Mouse (Mus musculus) forebrain, embryonic 10.5 days (tissue): ENCODE measurements around the gene Il4. TPM values are rescaled to one million over a fixed set of nuclear protein-coding genes. Genes with fewer than 3 reads are reported as not detected.

ENCODE experiments used
- DNase-seq: peaks from one replicate; pipeline ENCODE4 v3.0.0-alpha.2; 2017; ENCODE audit warnings: low spot score; ENCODE audit errors: extremely low spot score
- H3K27ac ChIP-seq: fragments of 300-500 bp; sonication (generic); 2 replicates; pipeline ENCODE4 v1.5.1; 2016; ENCODE audit warnings: mild to moderate bottlenecking
- H3K27me3 ChIP-seq: fragments of 300-500 bp; sonication (generic); 2 replicates; pipeline ENCODE4 v1.6.1; 2016; ENCODE audit warnings: mild to moderate bottlenecking; ENCODE audit not compliant: poor library complexity, severe bottlenecking
- H3K36me3 ChIP-seq: fragments of 300-500 bp; sonication (generic); replicated peaks from 2 replicates; pipeline ENCODE4 v1.6.1; 2016; ENCODE audit warnings: mild to moderate bottlenecking, moderate library complexity
- H3K4me1 ChIP-seq: fragments of 300-500 bp; sonication (generic); 2 replicates; pipeline ENCODE4 v1.6.1; 2016
- H3K4me3 ChIP-seq: fragments of 300-500 bp; sonication (generic); 2 replicates; pipeline ENCODE4 v1.5.1; 2016; ENCODE audit warnings: mild to moderate bottlenecking, moderate library complexity
- H3K9me3 ChIP-seq: fragments of 300-500 bp; sonication (generic); 2 replicates; pipeline ENCODE4 v1.6.1; 2016; ENCODE audit warnings: mild to moderate bottlenecking, moderate library complexity
- WGBS: fragments of 180-500 bp; shearing (Covaris S2); methylation state at CpG from one replicate; pipeline ENCODE4 v1.1.7; 2016; 5-methylcytosine and 5-hydroxymethylcytosine counted together
- polyA plus RNA-seq: library from polyadenylated mRNA; unstranded; fragments of >200 nt; fragmentation: Nextera tagmentation; extraction: Ambion mirVana; gene quantifications from 2 replicates; pipeline ENCODE4 v1.2.1, GENCODE M21; 2016

Il4 gene
- 0.77 and 0.96 TPM in 2 replicates for polyA plus RNA-seq

DNA sequence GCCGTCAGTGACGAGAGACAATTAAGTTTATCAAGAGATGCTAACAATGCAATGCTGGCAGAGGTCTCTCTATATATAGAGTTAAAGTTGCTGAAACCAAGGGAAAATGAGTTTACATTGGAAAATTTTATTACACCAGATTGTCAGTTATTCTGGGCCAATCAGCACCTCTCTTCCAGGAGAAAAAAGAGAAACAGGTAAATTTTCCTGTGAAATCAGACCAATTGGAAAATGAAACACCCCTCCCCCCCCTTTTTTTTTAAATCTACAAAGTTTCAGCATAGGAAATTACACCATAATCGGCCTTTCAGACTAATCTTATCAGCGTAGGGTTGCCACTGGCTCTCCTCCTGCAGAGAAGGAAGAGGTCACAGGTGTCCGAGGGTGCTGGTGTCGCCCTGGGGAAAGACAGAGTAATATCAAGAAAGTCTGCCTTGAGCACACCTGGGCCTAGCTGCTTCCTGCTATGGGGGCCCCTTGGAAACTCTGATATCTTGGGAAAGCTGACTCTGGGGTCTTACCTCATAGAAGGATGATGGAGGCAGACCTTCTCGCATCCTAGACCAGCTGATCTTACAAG lies at the start of gene Il4:
Gene Il4 (minus strand): TSS at position 51 of the 580 bp plus-strand sequence.
- Histone ChIP-seq H3K4me1 (peaks cover 6% of the 10 kb centered on the region), H3K27ac (no peak within 1 kb of the TSS), H3K4me3 (no peak within 1 kb of the TSS), H3K27me3 (no peaks in the 10 kb centered on the region), H3K36me3 (no peaks in the 10 kb centered on the region), H3K9me3 (no peaks in the 10 kb centered on the region)
- DNase-seq = no peak
- 88% methylated on average over 7 of the region's 7 CpGs for WGBS

DNA sequence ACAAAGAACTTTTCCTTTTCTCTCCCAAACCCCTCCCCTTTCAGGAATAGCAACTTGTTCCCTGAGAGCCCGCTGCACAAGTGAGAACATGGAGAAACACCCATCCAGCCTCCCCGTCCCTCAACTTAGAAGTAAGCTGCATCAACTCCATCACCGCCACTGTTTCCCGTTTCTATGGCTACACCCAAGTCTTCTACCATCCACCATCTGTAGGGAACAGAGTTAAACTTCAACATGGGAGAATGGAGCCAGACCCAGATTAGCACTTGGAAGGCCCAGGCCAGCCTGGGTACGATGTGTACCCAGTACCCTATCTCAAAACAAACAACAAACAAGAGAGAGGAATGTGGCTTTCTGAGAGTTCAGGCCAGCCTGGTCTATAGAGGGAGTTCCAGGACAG lies 45.6 kb upstream of the Il4 start:
- Histone ChIP-seq H3K4me1 (no peaks in the 10 kb centered on the region), H3K27me3 (no peaks in the 10 kb centered on the region), H3K36me3 (peaks cover 53% of the 10 kb centered on the region), H3K4me3 (no peak overlapping the region), H3K9me3 (no peaks in the 10 kb centered on the region), H3K27ac (no peak overlapping the region)
- WGBS = 87% methylated on average over 5 of the region's 5 CpGs
- DNase-seq = no peak

GRCm38 (mm10) chr11:53662794-53663674 lies 44.6 kb upstream of the Il4 start:
- 89% methylated on average over 14 of the region's 14 CpGs for WGBS
- no peaks in the 10 kb centered on the region for H3K9me3 ChIP-seq
- no peaks in the 10 kb centered on the region for H3K27me3 ChIP-seq
- no peak overlapping the region for H3K27ac ChIP-seq
- peaks cover 44% of the 10 kb centered on the region for H3K36me3 ChIP-seq
- H3K4me3 ChIP-seq = no peak overlapping the region
- H3K4me1 ChIP-seq = no peaks in the 10 kb centered on the region
- no peak for DNase-seq

DNA sequence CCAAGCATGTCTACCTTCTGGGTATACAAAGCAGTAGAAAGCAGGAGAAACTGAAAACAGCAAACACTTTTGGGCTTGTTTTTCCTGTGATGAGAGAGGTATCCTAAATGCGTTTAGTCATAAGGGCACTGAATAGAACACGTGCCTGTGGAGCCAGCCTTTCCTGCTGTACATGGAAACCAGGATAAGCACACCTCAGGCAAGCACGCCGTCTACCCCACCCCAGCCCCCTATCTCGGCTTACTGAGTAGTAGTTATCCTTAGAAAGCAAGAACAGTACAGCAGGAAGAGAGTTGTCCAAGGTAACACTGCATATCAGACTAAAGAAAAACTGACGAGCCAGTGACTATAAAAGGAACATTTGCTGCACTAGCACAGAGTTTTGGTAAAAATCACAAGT lies 39.4 kb upstream of the Il4 start:
- no peaks in the 10 kb centered on the region for H3K4me1 ChIP-seq
- no peak overlapping the region for H3K4me3 ChIP-seq
- WGBS = 89% methylated on average over 6 of the region's 6 CpGs
- no peaks in the 10 kb centered on the region for H3K9me3 ChIP-seq
- H3K27ac ChIP-seq = no peak overlapping the region
- no peaks in the 10 kb centered on the region for H3K27me3 ChIP-seq
- H3K36me3 ChIP-seq = peaks cover 35% of the 10 kb centered on the region
- no peak for DNase-seq

DNA sequence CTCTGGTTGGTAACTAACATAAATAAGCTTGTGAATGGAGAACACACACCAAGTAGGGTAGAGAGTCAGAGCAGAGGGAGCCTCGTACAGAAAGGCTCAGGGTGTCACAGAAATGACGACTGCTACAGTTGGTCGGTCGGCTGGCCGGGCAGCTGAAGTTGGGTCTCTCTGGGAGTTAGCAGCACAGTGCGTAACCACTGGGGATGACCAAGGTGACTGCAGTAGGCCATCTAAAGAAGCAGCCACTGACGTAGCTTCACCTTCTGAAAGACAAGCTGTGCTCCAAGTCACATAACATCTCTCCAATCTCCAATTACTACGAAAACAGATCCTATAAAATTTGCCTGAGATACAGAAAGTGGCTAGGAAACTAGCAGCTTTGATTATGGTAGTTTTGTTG lies 38.9 kb upstream of the Il4 start:
- H3K9me3 ChIP-seq = no peaks in the 10 kb centered on the region
- H3K4me3 ChIP-seq = no peak overlapping the region
- H3K27ac ChIP-seq = no peak overlapping the region
- no peak for DNase-seq
- H3K27me3 ChIP-seq = no peaks in the 10 kb centered on the region
- peaks cover 35% of the 10 kb centered on the region for H3K36me3 ChIP-seq
- no peaks in the 10 kb centered on the region for H3K4me1 ChIP-seq
- 89% methylated on average over 8 of the region's 8 CpGs for WGBS

DNA sequence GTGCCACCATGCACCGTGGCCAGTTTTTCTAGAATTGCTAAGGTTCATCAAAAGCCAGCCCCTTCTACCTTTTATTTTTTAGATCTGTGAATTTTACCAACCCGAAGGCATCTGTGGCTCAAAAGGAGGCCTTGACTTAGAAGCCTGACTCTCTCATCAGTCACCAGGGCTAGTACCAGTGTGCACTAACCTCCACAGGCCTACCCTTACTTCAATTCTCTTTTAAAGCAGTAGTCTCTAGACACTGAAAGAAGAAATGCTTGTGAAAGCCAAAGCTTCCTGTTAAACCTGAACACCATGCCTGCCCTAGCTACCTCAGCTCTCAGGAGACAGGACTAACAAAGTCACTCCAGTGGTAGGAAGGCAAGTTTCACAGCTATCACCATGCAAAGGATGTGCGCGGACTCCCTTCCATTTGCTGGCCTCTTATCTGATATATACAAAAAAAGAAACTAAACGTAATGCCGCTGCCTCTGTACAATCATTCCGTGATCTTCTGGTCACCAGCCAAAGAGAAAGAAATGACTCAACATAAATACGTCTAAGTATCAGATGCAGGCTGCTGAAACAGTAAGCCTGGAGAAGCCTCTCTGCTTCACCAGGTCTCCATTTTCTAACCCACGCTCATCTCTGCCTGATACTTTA lies 38.2 kb upstream of the Il4 start:
- Histone ChIP-seq H3K27me3 (no peaks in the 10 kb centered on the region), H3K4me1 (no peaks in the 10 kb centered on the region), H3K9me3 (no peaks in the 10 kb centered on the region), H3K36me3 (peaks cover 42% of the 10 kb centered on the region), H3K4me3 (no peak overlapping the region), H3K27ac (no peak overlapping the region)
- 94% methylated on average over 9 of the region's 9 CpGs for WGBS
- DNase-seq = no peak

- no peak overlapping the region for H3K4me3 ChIP-seq
- 87% methylated on average over 5 of the region's 5 CpGs for WGBS
- peaks cover 56% of the 10 kb centered on the region for H3K36me3 ChIP-seq
- no peak overlapping the region for H3K27ac ChIP-seq
- no peaks in the 10 kb centered on the region for H3K27me3 ChIP-seq
- no peaks in the 10 kb centered on the region for H3K4me1 ChIP-seq
- no peaks in the 10 kb centered on the region for H3K9me3 ChIP-seq
- DNase-seq = no peak
Observed at GRCm38 (mm10) chr11:53655043-53655442, 36.6 kb upstream of the Il4 start.

DNA sequence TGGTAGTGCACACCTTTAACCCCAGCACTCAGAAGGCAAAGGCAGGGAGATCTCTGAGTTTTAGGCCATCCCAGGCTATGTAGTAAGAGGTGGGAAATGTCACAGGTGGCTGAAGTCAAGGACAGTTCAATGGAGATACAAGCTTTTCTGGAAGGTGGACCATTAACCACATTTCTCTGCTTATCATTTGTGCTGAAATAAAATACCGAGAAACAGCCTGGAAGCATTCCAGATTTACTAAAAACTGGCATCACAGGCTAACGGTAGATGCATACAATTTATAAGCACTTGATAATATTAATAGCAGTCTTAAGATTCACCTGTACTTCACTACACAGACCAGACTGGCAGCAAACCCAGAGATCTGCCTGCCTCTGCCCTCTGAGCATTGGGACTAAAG lies 34.0 kb upstream of the Il4 start:
- Histone ChIP-seq H3K36me3 (peaks cover 74% of the 10 kb centered on the region), H3K9me3 (no peaks in the 10 kb centered on the region), H3K27ac (no peak overlapping the region), H3K4me1 (no peaks in the 10 kb centered on the region), H3K27me3 (no peaks in the 10 kb centered on the region), H3K4me3 (no peak overlapping the region)
- DNase-seq = no peak
- WGBS = 94% methylated on average over 2 of the region's 2 CpGs

- WGBS = 91% methylated on average over 4 of the region's 4 CpGs
- H3K9me3 ChIP-seq = no peaks in the 10 kb centered on the region
- no peak overlapping the region for H3K27ac ChIP-seq
- H3K4me3 ChIP-seq = no peak overlapping the region
- H3K36me3 ChIP-seq = peaks cover 76% of the 10 kb centered on the region
- no peaks in the 10 kb centered on the region for H3K27me3 ChIP-seq
- no peaks in the 10 kb centered on the region for H3K4me1 ChIP-seq
- DNase-seq = no peak
Observed at GRCm38 (mm10) chr11:53651441-53651840, 33.0 kb upstream of the Il4 start.

DNA sequence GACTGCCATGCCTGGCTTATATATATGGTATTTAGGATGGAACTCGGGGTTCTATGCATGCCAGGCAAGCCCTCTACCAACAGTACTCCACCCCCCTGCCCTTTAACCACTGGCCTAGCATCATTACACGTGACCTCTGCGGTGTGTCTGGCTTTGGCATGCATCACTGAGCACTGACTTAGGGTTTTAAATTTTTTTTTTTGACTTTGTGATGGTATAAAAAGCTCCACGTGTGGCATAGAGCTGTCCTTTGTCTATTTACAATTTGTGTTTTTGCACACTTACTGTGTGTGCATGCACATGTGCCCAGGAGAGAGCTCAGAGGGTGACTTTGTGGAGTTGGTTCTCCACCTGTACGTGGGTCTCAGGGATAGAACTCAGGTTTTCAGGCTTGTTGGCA lies 25.5 kb upstream of the Il4 start:
- Histone ChIP-seq H3K4me3 (no peak overlapping the region), H3K4me1 (no peaks in the 10 kb centered on the region), H3K36me3 (peaks cover 16% of the 10 kb centered on the region), H3K27ac (no peak overlapping the region), H3K27me3 (no peaks in the 10 kb centered on the region), H3K9me3 (no peaks in the 10 kb centered on the region)
- WGBS = 81% methylated on average over 5 of the region's 5 CpGs
- DNase-seq = no peak

DNA sequence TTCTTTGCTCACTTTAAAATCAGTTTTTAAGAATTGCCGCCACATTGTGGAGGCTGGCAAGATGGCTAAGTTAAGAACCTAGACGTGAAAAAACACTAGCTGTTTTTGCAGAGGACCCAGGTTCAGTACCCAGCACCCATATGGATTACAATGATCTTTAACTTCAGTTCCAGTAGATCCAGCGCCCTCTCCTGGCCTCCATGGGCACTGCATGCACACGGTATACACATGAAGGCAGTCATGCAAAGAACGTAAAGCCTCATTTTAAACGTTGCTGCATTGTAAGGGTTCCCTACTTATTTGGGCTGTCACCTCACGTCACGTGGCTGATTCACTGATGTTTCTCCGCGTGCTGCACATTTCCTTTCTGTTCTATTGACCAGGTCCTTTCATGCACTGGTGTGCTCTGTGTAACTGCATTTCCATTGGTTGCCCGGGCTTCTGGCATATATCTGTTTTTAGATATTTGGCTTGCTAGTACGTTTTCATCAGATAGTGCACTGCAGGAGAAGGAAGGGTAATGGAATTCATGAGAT lies 24.3 kb upstream of the Il4 start:
- Histone ChIP-seq H3K9me3 (no peaks in the 10 kb centered on the region), H3K36me3 (peaks cover 6% of the 10 kb centered on the region), H3K27me3 (peaks cover 1% of the 10 kb centered on the region), H3K4me1 (0 out of 2 replicates have a peak, but pooled peaks cover under 1% of the 10 kb centered on the region), H3K4me3 (no peak overlapping the region), H3K27ac (no peak overlapping the region)
- whole genome bisulfite sequencing = 80% methylated on average over 12 of the region's 12 CpGs
- no peak for DNase-seq

- Histone ChIP-seq H3K4me1 (peaks cover 23% of the 10 kb centered on the region), H3K27ac (no peak overlapping the region), H3K4me3 (no peak overlapping the region), H3K27me3 (peaks cover 50% of the 10 kb centered on the region), H3K36me3 (no peaks in the 10 kb centered on the region), H3K9me3 (no peaks in the 10 kb centered on the region)
- DNase-seq = no peak
- WGBS = 80% methylated on average over 10 of the region's 10 CpGs
Observed at GRCm38 (mm10) chr11:53637803-53638260, 19.4 kb upstream of the Il4 start.
